ENCODE assay signal across 15 mouse cellular contexts in genomic region chr12:81170076-81170475, GRCm38 (mm10).
DNase-seq lines count a peak whose midpoint lies in the region; TF ChIP-seq lines count a peak whose summit lies in the region.
"Had no signal": no experiment of that assay in that cellular context is flagged by ENCODE, and none has a peak within 500 bp of the region (broad histone marks: within the 10 kb centered on the region; RNA-seq: fewer than 3 reads in every experiment).

No protein-coding gene starts in this region.

- no peaks in the 10 kb centered on the region for H3K27me3 ChIP-seq in thymus, adult 2 months (ENCODE audit: control insufficient read depth, insufficient read depth, low read length)
- H3K27me3 ChIP-seq: lung, embryonic 15.5 days; midbrain, embryonic 12.5 days had no signal

- peak; percentile 29; the same call in 1 of the 2 replicates for TF ChIP-seq CTCF in left cerebral cortex, adult 2 months (IDR thresholded peaks at IDR 0.05)
- TF ChIP-seq CTCF in thymus, adult 2 months (IDR thresholded peaks at IDR 0.05; ENCODE audit: borderline replicate concordance, control insufficient read depth, extremely low read depth, insufficient read depth, low read length, poor library complexity), result no peak

- DNase-seq in adrenal gland, postnatal 36 days, result peak; percentile 27 to 37
- DNase-seq in adrenal gland, postnatal 25 days, result no peak
- DNase-seq in left cerebral cortex, adult 2 months (ENCODE audit: extremely low spot score in 1 of 2, low spot score in 2 of 2), result no peak
- no peak for DNase-seq in left cerebral cortex, adult 8-10 months (ENCODE audit: low spot score in 2 of 2)
- peak; percentile 16 for DNase-seq in thymus, adult 2 months
- no peak for DNase-seq in thymus, postnatal 10 days (ENCODE audit: low spot score in 2 of 2)
- no peak for DNase-seq in MN1 (ENCODE audit: low spot score)
- DNase-seq in cerebellum, postnatal 25 days, result no peak
- DNase-seq: cerebellum, adult 11-12 months; gastrocnemius, postnatal 10 days; kidney, postnatal 4 days had no signal

- no peak overlapping the region for H3K4me3 ChIP-seq in left cerebral cortex, adult 2 months
- H3K4me3 ChIP-seq in thymus, adult 2 months (ENCODE audit: control insufficient read depth, insufficient read depth, low read length), result no peak overlapping the region
- H3K4me3 ChIP-seq: forebrain, embryonic 10.5 days; lung, embryonic 15.5 days; midbrain, embryonic 12.5 days; neural tube, embryonic 12.5 days had no signal

- no peak overlapping the region for H3K27ac ChIP-seq in left cerebral cortex, adult 2 months
- no peak overlapping the region for H3K27ac ChIP-seq in thymus, adult 2 months (ENCODE audit: control insufficient read depth, insufficient read depth, low read length)
- H3K27ac ChIP-seq: forebrain, embryonic 10.5 days; lung, embryonic 15.5 days; midbrain, embryonic 12.5 days; neural tube, embryonic 12.5 days had no signal

- intact Hi-C loops in left cerebral cortex, adult 2 months (cut with DNase I), result no loop called here

- no peaks in the 10 kb centered on the region for H3K4me1 ChIP-seq in thymus, adult 2 months (replicated peaks; ENCODE audit: control insufficient read depth, insufficient read depth, low read length)
- H3K4me1 ChIP-seq: lung, embryonic 15.5 days had no signal

- WGBS in thymus, adult 2 months, result 98% methylated on average over 2 of the region's 2 CpGs

- no peak for TF ChIP-seq POLR2A in thymus, adult 2 months (IDR thresholded peaks at IDR 0.05; ENCODE audit: control insufficient read depth, extremely low read depth, insufficient read depth, low read length, poor library complexity)

- no peaks in the 10 kb centered on the region for H3K36me3 ChIP-seq in thymus, adult 2 months (ENCODE audit: control insufficient read depth, insufficient read depth, low read length)
- H3K36me3 ChIP-seq: lung, embryonic 15.5 days; midbrain, embryonic 12.5 days had no signal

Comparison
In these comparisons a context has a peak if more than half of its experiments do, and no peak if none do; other contexts are left out.
1. DNase-seq: peak in adrenal gland, postnatal 36 days (2 of 2) and thymus, adult 2 months (single experiment); none in adrenal gland, postnatal 25 days (single experiment), left cerebral cortex, adult 2 months (0 of 2), left cerebral cortex, adult 8-10 months (0 of 2), thymus, postnatal 10 days (0 of 2), MN1 (single experiment) and cerebellum, postnatal 25 days (0 of 2).